Mouse (Mus musculus): ENCODE measurements around the gene Tiam1. TPM values are rescaled to one million over a fixed set of nuclear protein-coding genes. Genes with fewer than 3 reads are reported as not detected.

Gene Tiam1
- polyA plus RNA-seq, 1 experiment from 2014 or later = 16.4 TPM

GRCm38 (mm10) chr16:89991701-89992152 is 151.8 kb downstream of the Tiam1 start:
- Histone ChIP-seq H3K9me3 (no peaks in the 10 kb centered on the region), H3K27me3 (ENCODE audit: insufficient read depth, poor library complexity, severe bottlenecking) (no peaks in the 10 kb centered on the region), H3K27ac (no peak overlapping the region), H3K36me3 (peaks cover 7% of the 10 kb centered on the region), H3K4me3 (no peak overlapping the region), H3K4me1 (peaks cover 28% of the 10 kb centered on the region)
- WGBS = 60% methylated on average over 12 of the region's 12 CpGs
- DNase-seq (ENCODE audit: low spot score) = no peak

GRCm38 (mm10) chr16:89990288-89990955 is 153.1 kb downstream of the Tiam1 start:
- no peak for DNase-seq (ENCODE audit: low spot score)
- no peaks in the 10 kb centered on the region for H3K36me3 ChIP-seq
- H3K4me3 ChIP-seq = no peak overlapping the region
- H3K9me3 ChIP-seq = no peaks in the 10 kb centered on the region
- H3K27ac ChIP-seq = no peak overlapping the region
- H3K4me1 ChIP-seq = peaks cover 41% of the 10 kb centered on the region
- no peaks in the 10 kb centered on the region for H3K27me3 ChIP-seq (ENCODE audit: insufficient read depth, poor library complexity, severe bottlenecking)
- 71% methylated on average over 5 of the region's 5 CpGs for WGBS

- DNase-seq (ENCODE audit: low spot score) = no peak
- 88% methylated on average over 10 of the region's 10 CpGs for WGBS
- no peak overlapping the region for H3K27ac ChIP-seq
- H3K4me1 ChIP-seq = peaks cover 42% of the 10 kb centered on the region
- H3K9me3 ChIP-seq = no peaks in the 10 kb centered on the region
- no peaks in the 10 kb centered on the region for H3K36me3 ChIP-seq
- H3K27me3 ChIP-seq (ENCODE audit: insufficient read depth, poor library complexity, severe bottlenecking) = no peaks in the 10 kb centered on the region
- no peak overlapping the region for H3K4me3 ChIP-seq
Observed at GRCm38 (mm10) chr16:89989816-89990215, 153.8 kb downstream of the Tiam1 start.

- H3K27ac ChIP-seq = peak overlapping the region; percentile 42; the same call in 1 of the 2 replicates
- H3K36me3 ChIP-seq = no peaks in the 10 kb centered on the region
- H3K9me3 ChIP-seq = no peaks in the 10 kb centered on the region
- no peak for DNase-seq (ENCODE audit: low spot score)
- H3K4me3 ChIP-seq = no peak overlapping the region
- no peaks in the 10 kb centered on the region for H3K27me3 ChIP-seq (ENCODE audit: insufficient read depth, poor library complexity, severe bottlenecking)
- 87% methylated on average over 18 of the region's 18 CpGs for WGBS
- peaks cover 21% of the 10 kb centered on the region for H3K4me1 ChIP-seq
Observed at GRCm38 (mm10) chr16:89986672-89987362, 156.8 kb downstream of the Tiam1 start.

- peaks cover 18% of the 10 kb centered on the region for H3K4me1 ChIP-seq
- no peaks in the 10 kb centered on the region for H3K36me3 ChIP-seq
- H3K27me3 ChIP-seq (ENCODE audit: insufficient read depth, poor library complexity, severe bottlenecking) = no peaks in the 10 kb centered on the region
- H3K9me3 ChIP-seq = no peaks in the 10 kb centered on the region
- peak overlapping the region; percentile 42; the same call in 1 of the 2 replicates for H3K27ac ChIP-seq
- no peak overlapping the region for H3K4me3 ChIP-seq
- DNase-seq (ENCODE audit: low spot score) = no peak
- WGBS = 56% methylated on average over 20 of the region's 20 CpGs
Observed at GRCm38 (mm10) chr16:89985702-89986481, 157.7 kb downstream of the Tiam1 start.

- Histone ChIP-seq H3K36me3 (no peaks in the 10 kb centered on the region), H3K27me3 (ENCODE audit: insufficient read depth, poor library complexity, severe bottlenecking) (no peaks in the 10 kb centered on the region), H3K4me3 (no peak overlapping the region), H3K27ac (no peak overlapping the region), H3K4me1 (no peaks in the 10 kb centered on the region), H3K9me3 (no peaks in the 10 kb centered on the region)
- 78% methylated on average over 11 of the region's 11 CpGs for WGBS
- DNase-seq (ENCODE audit: low spot score) = no peak
Observed at GRCm38 (mm10) chr16:89980075-89980744, 163.4 kb downstream of the Tiam1 start.

GRCm38 (mm10) chr16:89975441-89975840 is 168.1 kb downstream of the Tiam1 start:
- no peak for DNase-seq (ENCODE audit: low spot score)
- H3K27me3 ChIP-seq (ENCODE audit: insufficient read depth, poor library complexity, severe bottlenecking) = no peaks in the 10 kb centered on the region
- H3K4me3 ChIP-seq = no peak overlapping the region
- 92% methylated on average over 9 of the region's 9 CpGs for WGBS
- H3K36me3 ChIP-seq = no peaks in the 10 kb centered on the region
- no peaks in the 10 kb centered on the region for H3K9me3 ChIP-seq
- H3K4me1 ChIP-seq = no peaks in the 10 kb centered on the region
- no peak overlapping the region for H3K27ac ChIP-seq

GRCm38 (mm10) chr16:89973814-89974712 is 169.5 kb downstream of the Tiam1 start:
- H3K36me3 ChIP-seq = no peaks in the 10 kb centered on the region
- WGBS = 82% methylated on average over 16 of the region's 16 CpGs
- no peaks in the 10 kb centered on the region for H3K4me1 ChIP-seq
- no peak overlapping the region for H3K27ac ChIP-seq
- H3K4me3 ChIP-seq = no peak overlapping the region
- no peak for DNase-seq (ENCODE audit: low spot score)
- H3K27me3 ChIP-seq (ENCODE audit: insufficient read depth, poor library complexity, severe bottlenecking) = no peaks in the 10 kb centered on the region
- no peaks in the 10 kb centered on the region for H3K9me3 ChIP-seq

GRCm38 (mm10) chr16:89972854-89973487 is 170.6 kb downstream of the Tiam1 start:
- no peak for DNase-seq (ENCODE audit: low spot score)
- Histone ChIP-seq H3K4me3 (no peak overlapping the region), H3K27me3 (ENCODE audit: insufficient read depth, poor library complexity, severe bottlenecking) (no peaks in the 10 kb centered on the region), H3K36me3 (no peaks in the 10 kb centered on the region), H3K4me1 (no peaks in the 10 kb centered on the region), H3K27ac (no peak overlapping the region), H3K9me3 (no peaks in the 10 kb centered on the region)
- 92% methylated on average over 15 of the region's 15 CpGs for WGBS

GRCm38 (mm10) chr16:89972018-89972417 is 171.6 kb downstream of the Tiam1 start:
- 79% methylated on average over 6 of the region's 6 CpGs for WGBS
- no peak overlapping the region for H3K27ac ChIP-seq
- DNase-seq (ENCODE audit: low spot score) = no peak

GRCm38 (mm10) chr16:89968058-89968457 is 175.5 kb downstream of the Tiam1 start:
- WGBS = 82% methylated on average over 6 of the region's 6 CpGs
- Histone ChIP-seq H3K36me3 (0 out of 2 replicates have a peak, but pooled peaks cover 3% of the 10 kb centered on the region), H3K9me3 (no peaks in the 10 kb centered on the region), H3K4me3 (no peak overlapping the region), H3K27me3 (ENCODE audit: insufficient read depth, poor library complexity, severe bottlenecking) (no peaks in the 10 kb centered on the region), H3K4me1 (no peaks in the 10 kb centered on the region), H3K27ac (no peak overlapping the region)
- no peak for DNase-seq (ENCODE audit: low spot score)

More at GRCm38 (mm10) chr16:89972018-89972417, 171.6 kb downstream of the Tiam1 start:
- H3K4me3 ChIP-seq = no peak overlapping the region
- H3K27me3 ChIP-seq (ENCODE audit: insufficient read depth, poor library complexity, severe bottlenecking) = no peaks in the 10 kb centered on the region
- no peaks in the 10 kb centered on the region for H3K4me1 ChIP-seq
- H3K9me3 ChIP-seq = no peaks in the 10 kb centered on the region
- H3K36me3 ChIP-seq = no peaks in the 10 kb centered on the region

Measured in heart, embryonic 10.5 days (tissue).